Mouse (Mus musculus): ENCODE data around the gene Sec14l1. TPM values are rescaled to one million over a fixed set of nuclear protein-coding genes. Genes with fewer than 3 reads are reported as not detected.
A peak's percentile ranks its signal among the peaks of the same experiment; 100 is the strongest.

The Sec14l1 gene
- total RNA-seq, 2 experiments from 2014 or later, result 174 to 208 TPM

- intact Hi-C loops (cut with DNase I), result no loop called here
- DNase-seq (ENCODE audit: low spot score in 2 of 2), result no peak
Measured at GRCm38 (mm10) chr11:117199282-117200175, 84.6 kb downstream of the Sec14l1 start, which contains the start of gene Sept9. Sept9 (plus strand) TSS chr11:117199661.

GRCm38 (mm10) chr11:117201846-117202245 is 86.9 kb downstream of the Sec14l1 start:
- no peak for DNase-seq (ENCODE audit: low spot score in 2 of 2)
- intact Hi-C loops (cut with DNase I), result no loop called here

DNA sequence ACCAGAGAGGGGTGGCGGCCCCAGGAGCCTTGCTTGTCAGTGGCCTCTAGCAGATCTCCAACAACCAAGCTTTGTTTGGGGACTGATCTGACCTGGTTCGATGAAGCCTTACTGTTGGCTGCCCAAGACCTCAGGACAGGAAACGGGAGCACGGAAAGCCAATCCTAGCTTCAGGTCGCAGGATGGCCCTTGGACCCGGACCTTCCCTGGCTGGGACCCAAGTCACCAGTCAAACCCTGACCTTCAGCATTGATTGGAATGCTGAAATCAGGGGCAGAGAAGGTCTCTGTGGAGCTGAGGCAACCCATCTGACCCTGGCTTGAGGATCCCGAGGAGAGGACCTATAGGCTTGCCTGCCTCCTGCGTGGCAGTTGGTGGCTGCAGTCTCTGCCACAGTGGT is 89.6 kb downstream of the Sec14l1 start:
- no peak for DNase-seq (ENCODE audit: low spot score in 2 of 2)
- intact Hi-C loops (cut with DNase I), result no loop called here

DNA sequence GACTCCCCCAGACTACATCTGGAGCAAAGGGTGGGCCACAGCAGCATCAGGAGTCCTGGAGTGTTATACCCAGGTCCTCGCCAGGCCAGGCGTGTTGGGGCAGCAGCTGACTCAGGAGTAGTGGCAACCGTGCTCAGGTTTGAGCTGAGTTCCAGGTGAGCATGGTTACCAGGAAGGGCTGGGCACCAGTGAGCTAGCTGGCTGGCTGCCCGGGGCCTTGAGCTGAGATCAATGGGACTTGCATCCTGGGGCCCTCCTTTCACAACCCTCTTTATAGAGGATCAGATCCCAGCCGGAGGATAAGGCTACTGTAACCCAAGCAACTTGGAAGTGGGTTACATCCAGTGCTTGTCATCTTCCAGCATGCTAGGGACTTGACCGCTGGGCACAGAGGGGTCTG is 90.1 kb downstream of the Sec14l1 start:
- intact Hi-C loops (cut with DNase I), result no loop called here
- DNase-seq (ENCODE audit: low spot score in 2 of 2), result no peak

DNA sequence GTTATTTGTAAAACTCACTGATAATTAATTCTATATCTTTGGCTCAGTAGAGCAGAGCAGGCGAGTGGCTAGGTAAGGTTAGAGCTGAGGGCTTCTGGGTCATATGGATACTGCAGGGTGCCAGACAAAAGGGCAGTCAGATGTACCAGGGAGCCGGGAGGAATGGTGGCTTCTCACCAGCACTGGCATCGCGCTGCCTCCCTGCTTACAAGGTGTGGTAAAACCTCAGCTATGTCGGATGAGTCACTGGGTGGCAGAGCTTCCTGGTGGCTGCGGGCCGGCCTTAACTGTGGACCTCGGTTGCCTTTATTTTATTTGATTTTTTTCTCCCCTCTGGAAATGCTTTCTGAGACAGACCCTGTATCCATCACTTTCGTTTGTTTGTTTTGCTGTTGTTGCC is 90.5 kb downstream of the Sec14l1 start:
- intact Hi-C loops (cut with DNase I), result no loop called here
- DNase-seq (ENCODE audit: low spot score in 2 of 2), result no peak

- intact Hi-C loops (cut with DNase I), result no loop called here
- no peak for DNase-seq (ENCODE audit: low spot score in 2 of 2)
Measured at GRCm38 (mm10) chr11:117207436-117207835, 92.5 kb downstream of the Sec14l1 start.

- intact Hi-C loops (cut with DNase I), result no loop called here
- peak in 1 of 2 experiments; percentile 79 for DNase-seq (ENCODE audit: low spot score in 2 of 2)
Measured at GRCm38 (mm10) chr11:117208151-117208673, 93.2 kb downstream of the Sec14l1 start.

Small RNA genes lying within 50 kb of the gene (microRNA-seq; reads per million reads assigned to microRNA genes)
- gene Gm24323 (0 reads per million in 2 experiments), gene Mir6516 (25.2 to 31.2 reads per million in 2 experiments)

Other genes starting within 250 kb of the Sec14l1 start
- 10 to 100 TPM; 77.5 to 79.8 TPM for gene Mgat5b, start 196.3 kb upstream of the Sec14l1 start, total RNA-seq (2021)
- gene Sept9, start 84.5 kb downstream of the Sec14l1 start, total RNA-seq (2021), result 10 to 100 TPM; 61.0 to 84.7 TPM